Mouse (Mus musculus) liver, postnatal 0 days (tissue): Measurements from ENCODE around the gene Endou.

Source experiments
- CTCF ChIP-seq: sonication (generic); IDR thresholded peaks from 2 replicates; pipeline ENCODE4 v1.5.1; 2016; ENCODE audit warnings: antibody characterized with exemption, low read depth
- EP300 ChIP-seq: IDR thresholded peaks from 2 replicates; pipeline ENCODE4 v1.6.1; 2016; ENCODE audit warnings: antibody characterized with exemption, low read depth, mild to moderate bottlenecking

DNA sequence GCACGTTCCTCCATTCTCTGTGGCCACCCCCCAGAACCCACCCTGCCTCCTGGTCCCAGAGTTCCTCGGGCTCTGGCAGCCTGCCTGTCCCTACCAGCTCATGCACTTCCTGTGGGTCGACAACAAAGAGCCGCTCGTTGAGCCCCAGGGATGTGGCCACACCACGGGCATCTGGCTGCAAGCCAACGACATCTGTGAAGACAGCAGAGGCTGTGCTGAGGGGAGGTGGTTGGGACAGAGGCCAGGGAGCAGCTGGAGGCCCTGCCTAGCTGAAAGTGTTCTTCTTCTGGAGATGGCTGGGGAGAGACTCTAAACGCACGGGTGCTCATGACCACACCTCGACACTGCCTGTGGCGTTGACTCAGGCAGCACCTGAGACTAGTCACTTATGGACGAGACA lies 19.6 kb upstream of the Endou start:
- TF ChIP-seq CTCF (no peak), EP300 (no peak)
